Mouse (Mus musculus): ENCODE measurements around the gene Stxbp6. TPM values are rescaled to one million over a fixed set of nuclear protein-coding genes. Genes with fewer than 3 reads are reported as not detected.
"Not testable (repeated sequence)": the region's sequence is repeated elsewhere in the genome, so short reads cannot be mapped to it uniquely, and the experiment has no call there.

The Stxbp6 gene
- polyA plus RNA-seq, 1 experiment from 2014 or later: 11.3 TPM

GRCm38 (mm10) chr12:45053319-45053718 lies 21.2 kb downstream of the Stxbp6 start:
- WGBS: 83% methylated on average over 5 of the region's 5 CpGs

GRCm38 (mm10) chr12:45052860-45053259 lies 21.6 kb downstream of the Stxbp6 start:
- WGBS: 78% methylated on average over 5 of the region's 5 CpGs
- Histone ChIP-seq H3K9ac (no peak overlapping the region), H3K27ac (replicated peaks) (no peak overlapping the region), H3K4me1 (no peaks in the 10 kb centered on the region), H3K9me3 (replicated peaks) (no peaks in the 10 kb centered on the region), H3K4me3 (replicated peaks) (no peak overlapping the region), H3K36me3 (no peaks in the 10 kb centered on the region), H3K27me3 (no peaks in the 10 kb centered on the region), H3K4me2 (replicated peaks) (no peak overlapping the region)
- no peak for ATAC-seq (ENCODE audit: insufficient number of reproducible peaks, low FRiP score, low TSS enrichment, low read depth)

More at GRCm38 (mm10) chr12:45053319-45053718, 21.2 kb downstream of the Stxbp6 start:
- H3K9ac ChIP-seq: no peak overlapping the region
- no peak for ATAC-seq (ENCODE audit: insufficient number of reproducible peaks, low FRiP score, low TSS enrichment, low read depth)
- no peak overlapping the region for H3K4me2 ChIP-seq (replicated peaks)
- H3K9me3 ChIP-seq (replicated peaks): no peaks in the 10 kb centered on the region
- no peak overlapping the region for H3K27ac ChIP-seq (replicated peaks)
- no peaks in the 10 kb centered on the region for H3K27me3 ChIP-seq
- no peak overlapping the region for H3K4me3 ChIP-seq (replicated peaks)
- no peaks in the 10 kb centered on the region for H3K36me3 ChIP-seq
- no peaks in the 10 kb centered on the region for H3K4me1 ChIP-seq

- H3K27ac ChIP-seq (replicated peaks): no peak overlapping the region
- H3K9ac ChIP-seq: no peak overlapping the region
- H3K27me3 ChIP-seq: no peaks in the 10 kb centered on the region
- no peak overlapping the region for H3K4me3 ChIP-seq (replicated peaks)
- no peak for ATAC-seq (ENCODE audit: insufficient number of reproducible peaks, low FRiP score, low TSS enrichment, low read depth)
- H3K9me3 ChIP-seq (replicated peaks): no peaks in the 10 kb centered on the region
- H3K4me1 ChIP-seq: no peaks in the 10 kb centered on the region
- WGBS: 77% methylated on average over 9 of the region's 9 CpGs
- H3K4me2 ChIP-seq (replicated peaks): no peak overlapping the region
- H3K36me3 ChIP-seq: no peaks in the 10 kb centered on the region
These were observed 24.6 kb downstream of the Stxbp6 start for GRCm38 (mm10) chr12:45049894-45050293.

- H3K27me3 ChIP-seq; H3K27ac ChIP-seq (replicated peaks); H3K9ac ChIP-seq; H3K4me3 ChIP-seq (replicated peaks); H3K4me1 ChIP-seq; H3K4me2 ChIP-seq (replicated peaks); H3K9me3 ChIP-seq (replicated peaks); ATAC-seq (ENCODE audit: insufficient number of reproducible peaks, low FRiP score, low TSS enrichment, low read depth); H3K36me3 ChIP-seq: not testable (repeated sequence)
- WGBS: 37% methylated on average over 9 of the region's 9 CpGs
These were observed 26.8 kb downstream of the Stxbp6 start for GRCm38 (mm10) chr12:45047711-45048110.

- Histone ChIP-seq H3K9me3 (replicated peaks) (no peaks in the 10 kb centered on the region), H3K4me2 (replicated peaks) (no peak overlapping the region), H3K4me1 (no peaks in the 10 kb centered on the region), H3K4me3 (replicated peaks) (no peak overlapping the region), H3K27ac (replicated peaks) (no peak overlapping the region), H3K36me3 (no peaks in the 10 kb centered on the region), H3K9ac (no peak overlapping the region), H3K27me3 (no peaks in the 10 kb centered on the region)
- WGBS: 61% methylated on average over 4 of the region's 4 CpGs
- no peak for ATAC-seq (ENCODE audit: insufficient number of reproducible peaks, low FRiP score, low TSS enrichment, low read depth)
These were observed 27.3 kb downstream of the Stxbp6 start for GRCm38 (mm10) chr12:45047172-45047571.

GRCm38 (mm10) chr12:45044581-45044980 lies 29.9 kb downstream of the Stxbp6 start:
- no peak overlapping the region for H3K4me3 ChIP-seq (replicated peaks)
- H3K9me3 ChIP-seq (replicated peaks): no peaks in the 10 kb centered on the region
- no peaks in the 10 kb centered on the region for H3K36me3 ChIP-seq
- no peak overlapping the region for H3K4me2 ChIP-seq (replicated peaks)
- H3K4me1 ChIP-seq: no peaks in the 10 kb centered on the region
- H3K9ac ChIP-seq: no peak overlapping the region
- no peaks in the 10 kb centered on the region for H3K27me3 ChIP-seq
- 46% methylated on average over 1 of the region's 1 CpGs for WGBS
- H3K27ac ChIP-seq (replicated peaks): no peak overlapping the region
- no peak for ATAC-seq (ENCODE audit: insufficient number of reproducible peaks, low FRiP score, low TSS enrichment, low read depth)

- no peaks in the 10 kb centered on the region for H3K9me3 ChIP-seq (replicated peaks)
- no peaks in the 10 kb centered on the region for H3K4me1 ChIP-seq
- H3K9ac ChIP-seq: no peak overlapping the region
- ATAC-seq (ENCODE audit: insufficient number of reproducible peaks, low FRiP score, low TSS enrichment, low read depth): no peak
- WGBS: 69% methylated on average over 10 of the region's 10 CpGs
- no peaks in the 10 kb centered on the region for H3K27me3 ChIP-seq
- H3K4me2 ChIP-seq (replicated peaks): no peak overlapping the region
- H3K4me3 ChIP-seq (replicated peaks): no peak overlapping the region
- H3K36me3 ChIP-seq: no peaks in the 10 kb centered on the region
- H3K27ac ChIP-seq (replicated peaks): no peak overlapping the region
These were observed 31.9 kb downstream of the Stxbp6 start for GRCm38 (mm10) chr12:45042591-45043091.

- no peaks in the 10 kb centered on the region for H3K9me3 ChIP-seq (replicated peaks)
- WGBS: 78% methylated on average over 1 of the region's 1 CpGs
- ATAC-seq (ENCODE audit: insufficient number of reproducible peaks, low FRiP score, low TSS enrichment, low read depth): no peak
- H3K4me2 ChIP-seq (replicated peaks): no peak overlapping the region
- H3K27me3 ChIP-seq: no peaks in the 10 kb centered on the region
- H3K4me1 ChIP-seq: no peaks in the 10 kb centered on the region
- no peak overlapping the region for H3K27ac ChIP-seq (replicated peaks)
- no peak overlapping the region for H3K4me3 ChIP-seq (replicated peaks)
- H3K36me3 ChIP-seq: no peaks in the 10 kb centered on the region
- H3K9ac ChIP-seq: no peak overlapping the region
These were observed 37.0 kb downstream of the Stxbp6 start for GRCm38 (mm10) chr12:45037496-45037895.

GRCm38 (mm10) chr12:45037091-45037490 lies 37.4 kb downstream of the Stxbp6 start:
- ATAC-seq (ENCODE audit: insufficient number of reproducible peaks, low FRiP score, low TSS enrichment, low read depth): no peak
- Histone ChIP-seq H3K4me2 (replicated peaks) (no peak overlapping the region), H3K9ac (no peak overlapping the region), H3K4me3 (replicated peaks) (no peak overlapping the region), H3K9me3 (replicated peaks) (no peaks in the 10 kb centered on the region), H3K27ac (replicated peaks) (no peak overlapping the region), H3K36me3 (no peaks in the 10 kb centered on the region), H3K27me3 (no peaks in the 10 kb centered on the region), H3K4me1 (no peaks in the 10 kb centered on the region)
- WGBS: 56% methylated on average over 4 of the region's 4 CpGs

GRCm38 (mm10) chr12:45030681-45031080 lies 43.8 kb downstream of the Stxbp6 start:
- no peak for ATAC-seq (ENCODE audit: insufficient number of reproducible peaks, low FRiP score, low TSS enrichment, low read depth)
- no peak overlapping the region for H3K27ac ChIP-seq (replicated peaks)
- no peaks in the 10 kb centered on the region for H3K27me3 ChIP-seq
- H3K9ac ChIP-seq: no peak overlapping the region
- H3K4me3 ChIP-seq (replicated peaks): no peak overlapping the region
- WGBS: 82% methylated on average over 3 of the region's 3 CpGs
- H3K4me1 ChIP-seq: no peaks in the 10 kb centered on the region
- H3K36me3 ChIP-seq: no peaks in the 10 kb centered on the region
- no peak overlapping the region for H3K4me2 ChIP-seq (replicated peaks)
- no peaks in the 10 kb centered on the region for H3K9me3 ChIP-seq (replicated peaks)

GRCm38 (mm10) chr12:45026347-45026746 lies 48.2 kb downstream of the Stxbp6 start:
- Histone ChIP-seq H3K27ac (replicated peaks) (no peak overlapping the region), H3K27me3 (no peaks in the 10 kb centered on the region), H3K4me3 (replicated peaks) (no peak overlapping the region), H3K9ac (no peak overlapping the region), H3K4me1 (no peaks in the 10 kb centered on the region), H3K4me2 (replicated peaks) (no peak overlapping the region), H3K36me3 (no peaks in the 10 kb centered on the region), H3K9me3 (replicated peaks) (no peaks in the 10 kb centered on the region)
- 59% methylated on average over 1 of the region's 1 CpGs for WGBS
- no peak for ATAC-seq (ENCODE audit: insufficient number of reproducible peaks, low FRiP score, low TSS enrichment, low read depth)

- Histone ChIP-seq H3K4me2 (replicated peaks) (no peak overlapping the region), H3K27ac (replicated peaks) (no peak overlapping the region), H3K9me3 (replicated peaks) (no peaks in the 10 kb centered on the region), H3K27me3 (no peaks in the 10 kb centered on the region), H3K4me1 (0 out of 2 replicates have a peak, but pooled peaks cover 4% of the 10 kb centered on the region), H3K36me3 (no peaks in the 10 kb centered on the region), H3K4me3 (replicated peaks) (no peak overlapping the region), H3K9ac (no peak overlapping the region)
- ATAC-seq (ENCODE audit: insufficient number of reproducible peaks, low FRiP score, low TSS enrichment, low read depth): no peak
- WGBS: 84% methylated on average over 3 of the region's 3 CpGs
These were observed 54.5 kb downstream of the Stxbp6 start for GRCm38 (mm10) chr12:45020018-45020417.

All from embryonic facial prominence, embryonic 15.5 days (tissue).